Mouse (Mus musculus) thymus, postnatal 10 days (tissue): ENCODE data around the gene 1810046K07Rik.

Source experiments
- DNase-seq, 2 experiments: peaks; one replicate each; pipeline ENCODE4 v3.0.0; 2021; ENCODE audit warnings: low spot score in 2 of 2

1810046K07Rik gene

GRCm38 (mm10) chr9:51328731-51329130, at the start of gene 1810046K07Rik:
Gene 1810046K07Rik, minus strand, starts transcription at chr9:51328917.
- no peak for DNase-seq

DNA sequence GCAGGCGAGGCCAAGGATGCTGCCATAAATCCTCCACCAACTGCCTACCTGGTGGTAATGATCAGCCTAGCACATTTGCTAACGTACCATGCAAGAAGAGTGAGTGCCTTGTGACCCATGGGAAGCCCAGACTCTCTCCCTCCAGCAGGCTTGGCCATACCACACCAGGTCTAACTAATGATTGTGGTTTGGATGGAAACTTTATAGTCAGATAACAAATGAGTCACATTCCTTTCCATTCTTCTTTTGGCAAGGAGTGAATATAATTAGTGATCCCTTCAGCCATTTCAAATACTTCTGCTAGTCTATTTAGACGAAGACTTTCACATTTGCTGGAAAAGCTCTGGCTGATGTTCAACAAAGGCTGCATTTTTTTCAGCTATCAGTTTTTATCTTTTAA, 40.8 kb upstream of the 1810046K07Rik start:
- DNase-seq = no peak

DNA sequence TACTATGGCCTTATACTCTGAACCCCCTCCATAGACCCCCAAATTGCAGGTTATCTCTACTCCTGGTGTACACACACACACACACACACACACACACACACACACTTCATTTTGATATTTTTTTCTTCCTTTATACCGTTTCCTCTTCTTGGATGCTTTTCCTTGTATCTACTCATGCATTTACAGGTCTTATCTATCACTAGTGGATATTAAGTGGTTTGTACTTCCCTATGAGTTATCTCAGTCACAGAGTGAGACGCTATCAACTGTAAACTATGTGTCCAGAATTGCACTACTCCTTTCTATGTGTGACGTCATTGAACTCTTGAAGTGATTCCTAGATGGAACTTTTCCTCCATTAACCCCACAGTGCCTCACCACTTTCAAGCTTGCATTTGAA, 38.4 kb upstream of the 1810046K07Rik start:
- DNase-seq = no peak

GRCm38 (mm10) chr9:51364059-51364458, 35.3 kb upstream of the 1810046K07Rik start:
- no peak for DNase-seq

GRCm38 (mm10) chr9:51353511-51353910, 24.8 kb upstream of the 1810046K07Rik start:
- no peak for DNase-seq

GRCm38 (mm10) chr9:51352896-51353295, 24.2 kb upstream of the 1810046K07Rik start:
- no peak for DNase-seq

DNA sequence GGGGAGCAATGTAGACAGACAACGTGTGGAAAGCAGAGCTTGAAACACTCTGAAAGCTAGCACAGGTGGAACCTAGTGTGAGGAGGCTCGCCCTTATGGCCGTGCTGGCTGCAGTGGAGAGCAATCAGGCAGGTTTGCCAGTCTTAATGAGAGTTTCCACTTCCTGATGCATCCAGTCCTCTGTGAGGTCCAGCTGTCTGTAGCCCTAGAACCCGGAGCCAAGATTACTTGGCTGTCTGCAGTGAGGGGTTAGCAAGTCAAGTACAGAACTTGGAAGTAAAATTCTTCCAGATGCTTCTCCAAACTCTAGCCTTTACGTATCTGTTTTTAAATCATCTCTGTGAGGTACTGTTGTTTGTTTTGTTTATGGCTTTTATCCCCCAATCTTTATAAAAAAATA, 20.7 kb upstream of the 1810046K07Rik start:
- no peak for DNase-seq

- DNase-seq = no peak
Observed at GRCm38 (mm10) chr9:51345768-51346167, 17.1 kb upstream of the 1810046K07Rik start.

- peak; percentile 65 to 82 for DNase-seq
Observed at GRCm38 (mm10) chr9:51335294-51336010, 6.7 kb upstream of the 1810046K07Rik start.

GRCm38 (mm10) chr9:51331449-51332238, 2.9 kb upstream of the 1810046K07Rik start:
- DNase-seq = no peak

- DNase-seq = no peak
Observed at GRCm38 (mm10) chr9:51327555-51327903, 1.2 kb downstream of the 1810046K07Rik start.

DNA sequence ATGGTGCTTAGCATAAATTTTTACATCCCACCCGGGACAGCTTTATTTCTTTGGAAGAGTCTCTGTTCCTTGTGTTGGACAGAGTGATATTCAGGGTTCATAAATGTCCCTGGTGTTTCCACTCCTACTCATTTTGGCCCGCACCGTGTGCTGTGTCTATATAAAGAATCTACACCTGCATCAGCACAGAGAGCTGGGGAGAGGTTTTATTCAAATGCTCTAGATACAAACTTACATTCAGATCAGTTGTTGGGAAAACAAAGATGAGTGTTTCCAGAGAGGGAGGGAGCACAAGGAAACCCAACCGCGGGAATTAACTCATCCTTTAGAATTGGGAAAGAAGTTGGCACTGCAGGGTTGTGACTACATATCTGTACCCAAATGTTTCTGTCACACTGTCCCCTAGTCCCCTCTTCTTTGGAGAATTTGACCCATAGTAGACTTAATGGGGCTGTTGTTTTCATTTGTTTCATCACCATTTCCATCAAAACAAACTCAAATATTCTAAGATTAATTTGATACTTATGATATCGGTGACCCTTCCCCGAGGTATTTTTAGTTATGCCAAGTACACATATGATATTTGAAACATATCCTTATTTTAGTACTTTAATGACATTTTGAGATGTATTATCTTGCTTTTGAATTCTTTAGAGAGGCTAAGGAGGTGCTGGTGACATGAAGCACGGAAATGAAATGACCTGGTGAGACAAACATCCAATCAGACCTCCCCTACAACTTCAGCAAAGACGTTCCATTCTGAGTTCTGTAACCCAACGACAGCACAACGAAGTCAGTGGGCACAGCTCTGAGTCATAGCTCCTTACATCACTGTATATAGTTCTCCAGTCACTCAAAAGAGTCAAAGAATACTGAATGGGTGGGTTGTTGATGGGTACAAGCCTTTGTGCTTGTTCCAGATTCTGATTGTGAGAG, 1.8 kb downstream of the 1810046K07Rik start:
- DNase-seq = no peak

- no peak for DNase-seq
Observed at GRCm38 (mm10) chr9:51324406-51325065, 4.2 kb downstream of the 1810046K07Rik start.

- DNase-seq = no peak
Observed at GRCm38 (mm10) chr9:51320096-51320495, 8.6 kb downstream of the 1810046K07Rik start.

DNA sequence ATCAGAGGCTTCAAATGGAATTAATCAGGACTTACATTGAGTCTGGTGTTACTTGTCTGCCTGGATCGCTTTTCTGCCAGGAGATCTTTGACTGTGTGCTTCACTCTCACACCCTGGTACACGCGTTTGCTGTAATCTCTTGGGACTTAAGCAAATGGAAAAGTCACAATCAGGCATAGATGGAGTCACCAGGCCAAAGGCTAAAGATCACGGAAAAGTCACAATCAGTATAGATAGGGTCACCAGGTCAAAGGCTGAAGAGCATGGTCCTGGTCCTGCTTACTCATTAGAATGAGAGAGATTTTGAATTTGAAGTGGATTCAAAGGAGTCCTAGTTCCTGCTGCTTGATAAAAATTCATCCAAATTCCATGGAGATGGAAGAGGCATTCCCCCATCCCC, 10.5 kb downstream of the 1810046K07Rik start:
- DNase-seq = no peak

- no peak for DNase-seq
Observed at GRCm38 (mm10) chr9:51317322-51317721, 11.4 kb downstream of the 1810046K07Rik start.

DNA sequence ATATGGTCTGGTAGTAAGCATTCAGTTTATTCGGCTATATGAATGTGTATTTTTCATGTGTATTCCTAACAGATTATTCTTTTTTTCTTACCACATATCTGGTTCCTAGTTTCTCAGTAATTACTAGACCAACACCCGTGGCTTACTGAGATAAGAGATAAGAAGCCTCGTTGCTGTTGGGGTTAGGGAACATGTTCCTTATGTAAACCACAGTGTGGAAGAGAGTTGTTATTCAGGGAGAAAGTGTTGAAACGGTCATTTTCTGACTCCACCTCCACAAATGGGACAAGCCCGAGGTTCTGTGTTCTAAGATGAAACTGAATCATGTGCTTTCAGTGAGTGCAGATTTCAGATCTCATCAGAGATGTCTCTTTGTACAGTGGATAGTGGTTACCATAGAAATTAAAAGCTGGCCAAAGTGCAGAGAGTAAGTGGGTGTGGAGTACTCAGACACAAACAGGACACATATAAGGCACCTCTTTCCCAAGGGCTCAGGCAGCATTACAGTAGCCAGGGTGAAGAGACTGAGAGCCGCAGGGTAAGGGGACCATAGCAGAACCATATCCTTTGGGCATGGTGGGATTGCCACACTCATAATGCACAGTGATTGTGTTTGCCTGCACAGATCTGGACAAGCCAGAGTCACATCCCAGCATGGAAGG, 13.2 kb downstream of the 1810046K07Rik start:
- no peak for DNase-seq

DNA sequence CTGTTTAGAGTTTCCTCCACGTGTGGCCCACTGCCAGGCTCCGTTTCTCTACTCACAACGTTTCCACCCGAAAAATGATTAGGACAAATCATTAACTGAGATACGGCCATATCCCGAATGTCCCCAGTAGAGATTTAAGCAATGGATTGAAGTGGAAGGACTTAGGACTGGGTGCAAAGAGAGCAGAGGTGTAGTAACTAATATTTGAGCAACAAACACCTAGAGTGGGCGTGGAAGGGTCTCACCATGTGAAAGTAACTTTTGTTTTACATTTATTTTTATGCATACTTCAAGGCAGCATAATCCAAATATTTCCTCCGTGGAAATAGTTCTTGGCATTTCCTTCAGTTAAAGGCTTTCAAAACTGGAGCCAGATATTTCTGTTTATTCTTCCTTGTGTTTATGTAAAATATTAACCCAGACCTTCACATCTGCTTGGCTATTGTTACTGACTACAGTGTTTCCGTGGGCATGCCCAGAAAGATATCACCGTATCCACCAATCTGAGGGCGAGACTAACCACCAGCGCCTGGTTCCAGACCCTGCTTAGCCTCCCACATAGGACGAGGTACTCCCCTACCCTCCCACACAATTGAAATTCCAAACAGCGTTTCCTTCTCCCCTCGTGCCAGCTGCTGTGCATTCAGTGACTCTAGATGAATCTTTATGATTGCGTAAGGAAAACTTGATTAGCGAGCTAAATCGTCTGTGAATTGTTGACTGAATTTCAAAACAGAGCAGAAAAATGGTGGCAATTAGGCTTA, 16.0 kb downstream of the 1810046K07Rik start:
- DNase-seq = no peak

DNA sequence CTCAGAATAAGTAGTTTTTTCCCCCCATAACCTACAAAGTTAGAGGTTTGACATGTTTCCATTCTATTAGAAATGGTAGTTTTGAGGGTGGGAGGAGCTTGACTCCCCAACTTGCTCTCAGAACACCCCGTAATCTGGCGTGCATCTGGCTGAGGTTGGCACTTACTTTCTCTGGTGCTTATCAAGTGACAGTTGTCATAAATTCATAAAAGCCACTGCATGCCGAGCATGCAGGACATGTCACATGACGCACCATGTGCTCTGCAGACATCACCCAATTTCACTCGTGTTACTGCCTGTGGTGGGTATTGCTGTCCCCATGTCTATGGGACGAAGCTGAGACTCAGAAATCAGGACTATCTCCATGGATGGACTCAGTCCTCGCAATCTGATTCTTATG, 18.2 kb downstream of the 1810046K07Rik start:
- DNase-seq = no peak

- no peak for DNase-seq
Observed at GRCm38 (mm10) chr9:51306351-51306750, 22.4 kb downstream of the 1810046K07Rik start.
